Mouse (Mus musculus): Measurements from ENCODE around the gene Pdhb. TPM values are rescaled to one million over a fixed set of nuclear protein-coding genes. Genes with fewer than 3 reads are reported as not detected.

The Pdhb gene
- 227 and 232 TPM in 2 replicates for polyA plus RNA-seq (2015; fragmentation: Nextera tagmentation; extraction: Ambion mirVana)

DNA sequence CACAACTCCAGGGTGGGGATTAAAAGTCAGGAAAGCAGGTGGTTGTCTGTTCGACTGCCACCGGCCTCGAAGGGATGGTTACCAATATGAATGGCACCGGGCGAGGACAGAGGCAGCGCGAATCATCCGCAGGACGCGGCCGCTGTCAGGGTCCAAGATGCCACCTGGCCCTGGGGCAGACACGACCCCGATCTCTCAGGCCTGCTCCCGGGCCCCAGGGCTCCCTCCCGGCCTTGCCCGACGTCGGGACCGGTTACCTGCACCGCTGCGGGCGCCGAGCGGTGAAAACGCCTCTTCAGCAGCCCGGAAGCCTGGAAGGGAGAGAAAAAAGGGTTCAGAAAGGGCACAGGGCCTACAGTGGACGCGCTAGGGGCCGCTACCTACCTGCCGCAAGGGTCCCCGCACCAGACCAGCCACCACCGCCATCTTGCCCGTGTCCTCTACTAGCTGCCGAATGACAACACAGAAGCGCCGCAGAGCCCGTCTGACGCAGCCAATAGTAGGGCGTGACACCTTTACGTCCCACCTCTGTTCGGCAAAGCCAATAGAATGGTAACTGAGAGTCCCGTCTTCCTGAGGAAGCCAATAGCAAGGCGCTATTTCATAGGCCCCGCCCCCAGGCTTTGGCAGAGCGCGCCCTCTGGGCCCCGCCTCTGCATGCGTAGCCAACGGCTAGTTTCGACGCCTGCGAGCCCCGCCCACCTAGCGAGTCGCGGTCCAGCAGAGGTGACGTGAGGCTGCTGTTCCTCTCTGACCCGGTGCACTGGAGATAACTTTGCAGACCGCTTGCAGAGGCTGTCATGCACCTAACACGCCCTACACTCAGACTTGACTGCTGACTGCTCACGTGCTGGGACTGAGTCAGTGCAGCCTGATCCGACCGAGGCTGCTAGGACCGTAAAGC is at the start of gene Pdhb:
Pdhb (minus strand) TSS at position 519 of the 904 bp plus-strand sequence.
- peak; percentile 99 for DNase-seq (ENCODE audit: low spot score)

GRCm38 (mm10) chr14:8222561-8222960 is 49.7 kb upstream of the Pdhb start:
- no peak for DNase-seq (ENCODE audit: low spot score)

DNA sequence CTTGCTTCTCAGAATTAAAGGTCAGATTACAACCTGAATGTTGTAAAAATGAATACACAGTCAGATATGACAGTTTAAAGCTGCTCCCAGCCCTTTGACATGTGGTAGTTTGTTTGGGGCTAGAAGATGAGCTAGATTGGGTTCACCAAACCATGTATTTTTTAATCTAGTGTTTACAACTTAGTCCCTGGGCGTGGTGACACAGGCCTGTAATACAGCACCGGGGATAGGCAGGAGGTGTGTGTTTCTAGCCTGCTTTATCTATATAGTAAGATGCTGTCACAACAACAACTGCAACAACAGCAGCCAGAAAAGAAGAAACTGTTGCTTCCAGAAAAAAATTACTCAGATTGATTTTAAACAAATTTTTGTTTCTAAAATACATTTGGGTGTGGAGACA is 48.1 kb upstream of the Pdhb start:
- no peak for DNase-seq (ENCODE audit: low spot score)

- DNase-seq (ENCODE audit: low spot score) = no peak
Observed at GRCm38 (mm10) chr14:8220306-8220705, 47.5 kb upstream of the Pdhb start.

DNA sequence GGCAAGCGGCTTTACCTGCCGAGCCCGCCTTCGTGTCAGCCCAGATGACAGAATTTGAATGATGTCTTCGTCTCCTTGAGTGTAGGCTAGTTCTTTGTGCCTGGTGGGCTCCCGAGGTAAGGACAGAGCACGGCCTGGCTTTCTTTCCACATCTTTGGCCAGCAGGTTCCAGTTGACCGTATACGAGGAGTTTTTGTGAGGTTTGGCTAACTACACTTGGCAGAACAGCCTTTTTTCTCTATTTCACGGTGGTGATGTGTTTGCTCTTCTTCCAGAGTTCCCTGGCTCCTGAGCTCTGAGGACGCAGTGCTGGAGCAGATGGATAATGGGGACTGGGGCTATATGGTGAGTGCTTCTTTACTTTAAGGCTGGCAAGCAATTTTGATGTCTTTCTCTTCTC is 47.1 kb upstream of the Pdhb start:
- DNase-seq (ENCODE audit: low spot score) = no peak

DNA sequence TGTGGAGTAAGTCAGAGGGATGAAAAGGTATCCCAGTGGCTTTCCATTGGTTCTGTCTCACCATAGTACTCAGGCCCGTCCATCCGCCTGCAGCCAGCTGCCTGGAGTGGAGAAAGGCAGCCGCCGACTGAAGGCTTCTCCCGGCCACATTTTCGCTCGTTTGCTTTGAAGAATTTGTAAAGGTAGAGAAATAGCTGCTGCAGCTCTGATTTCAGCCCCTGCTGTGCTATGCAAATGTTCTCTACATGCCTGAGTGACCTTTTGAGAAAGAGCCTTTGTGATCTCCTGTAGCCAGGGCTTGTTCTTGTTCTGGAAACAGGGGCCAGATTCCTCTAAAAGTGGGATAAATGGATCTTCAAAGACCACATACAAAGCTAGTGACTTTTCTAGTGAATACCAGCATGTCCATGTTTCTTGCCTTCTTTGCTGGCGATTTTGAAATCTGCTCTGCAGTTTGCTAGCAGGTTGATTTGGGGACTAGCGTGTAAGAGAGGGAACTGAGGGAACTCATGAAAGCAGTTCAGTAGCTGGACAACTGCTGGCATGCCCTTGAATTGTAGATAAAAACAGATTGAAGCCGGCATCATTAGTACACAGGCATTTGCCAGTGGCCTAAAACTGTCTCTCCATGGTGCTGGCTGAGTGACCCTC is 46.0 kb upstream of the Pdhb start:
- DNase-seq (ENCODE audit: low spot score) = no peak

GRCm38 (mm10) chr14:8218238-8218637 is 45.4 kb upstream of the Pdhb start:
- DNase-seq (ENCODE audit: low spot score) = no peak

GRCm38 (mm10) chr14:8216100-8216499 is 43.3 kb upstream of the Pdhb start:
- no peak for DNase-seq (ENCODE audit: low spot score)

DNA sequence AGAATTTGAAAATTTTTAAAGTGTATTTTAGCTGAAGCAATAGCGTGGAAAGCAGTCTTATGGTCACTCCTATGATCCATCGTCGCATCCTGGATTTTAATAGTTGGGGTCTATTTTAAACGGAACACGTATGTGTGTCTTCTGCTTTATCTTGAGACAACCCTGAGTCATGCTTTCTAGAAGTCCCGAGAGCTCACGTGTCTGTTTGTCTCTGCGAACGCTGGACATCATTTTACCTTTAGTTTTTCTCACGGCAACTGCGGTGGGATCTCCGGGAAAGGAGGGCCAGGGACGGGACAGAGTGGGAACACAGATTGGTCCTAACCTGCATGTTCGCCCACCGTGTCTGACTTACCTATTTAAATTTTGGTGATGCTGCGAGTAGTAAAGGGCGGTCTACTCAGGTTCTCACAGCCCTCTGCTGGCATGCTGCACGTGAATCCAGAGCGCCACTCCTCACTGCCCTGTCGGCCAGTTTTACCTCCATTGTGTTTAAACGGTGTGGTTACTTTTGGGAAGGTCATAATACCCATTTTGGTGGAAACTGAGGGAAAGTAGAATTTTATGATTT is 42.5 kb upstream of the Pdhb start:
- DNase-seq (ENCODE audit: low spot score) = no peak

GRCm38 (mm10) chr14:8214299-8215207 is 41.7 kb upstream of the Pdhb start:
- peak; percentile 36 for DNase-seq (ENCODE audit: low spot score)

DNA sequence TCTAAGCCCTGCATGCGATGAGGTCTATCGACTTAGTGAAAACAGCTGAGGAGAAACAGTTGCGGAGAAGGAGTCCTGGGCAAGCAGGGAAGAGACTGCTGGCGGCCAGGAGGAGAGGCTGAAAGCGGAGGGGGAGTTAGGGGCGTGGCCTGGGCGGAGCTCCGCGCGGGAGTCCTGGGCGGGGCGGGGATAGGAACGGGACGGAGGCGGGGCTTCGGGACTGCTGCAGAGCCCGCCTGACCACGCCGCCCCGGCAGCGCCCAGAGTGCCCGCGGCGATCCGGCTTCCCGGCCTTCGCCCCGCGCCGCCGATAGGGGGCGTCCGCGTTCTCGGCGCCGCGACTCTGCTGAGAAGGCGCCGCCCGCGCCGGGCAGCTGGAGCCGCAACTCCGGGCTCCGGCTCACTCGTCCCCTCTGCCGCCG is 41.0 kb upstream of the Pdhb start, which contains the start of gene Kctd6:
Kctd6 (plus strand) TSS at position 338 of the 422 bp plus-strand sequence.
- DNase-seq (ENCODE audit: low spot score) = peak; percentile 95

DNA sequence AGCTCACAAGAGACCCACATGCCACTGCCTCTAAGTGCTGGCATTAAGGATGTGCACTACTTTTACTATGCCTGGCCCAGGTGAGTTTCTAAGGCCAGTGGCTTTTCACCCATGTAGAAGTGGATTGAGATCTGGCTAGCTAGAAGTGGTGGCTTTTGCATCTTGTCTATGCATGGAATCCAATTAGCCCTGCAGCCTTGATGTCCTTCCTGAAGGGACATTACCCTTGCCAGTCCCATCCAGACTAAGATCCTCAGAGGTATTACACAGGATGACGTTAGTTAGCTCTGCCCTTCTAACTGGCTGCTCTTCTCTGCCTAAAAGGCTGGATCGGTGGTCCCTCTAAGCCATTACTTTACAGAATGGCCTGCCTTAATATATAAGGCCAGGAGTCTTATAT is 40.2 kb upstream of the Pdhb start:
- DNase-seq (ENCODE audit: low spot score) = no peak

- DNase-seq (ENCODE audit: low spot score) = no peak
Observed at GRCm38 (mm10) chr14:8209896-8210295, 37.1 kb upstream of the Pdhb start.

GRCm38 (mm10) chr14:8208876-8209275 is 36.1 kb upstream of the Pdhb start:
- DNase-seq (ENCODE audit: low spot score) = no peak

DNA sequence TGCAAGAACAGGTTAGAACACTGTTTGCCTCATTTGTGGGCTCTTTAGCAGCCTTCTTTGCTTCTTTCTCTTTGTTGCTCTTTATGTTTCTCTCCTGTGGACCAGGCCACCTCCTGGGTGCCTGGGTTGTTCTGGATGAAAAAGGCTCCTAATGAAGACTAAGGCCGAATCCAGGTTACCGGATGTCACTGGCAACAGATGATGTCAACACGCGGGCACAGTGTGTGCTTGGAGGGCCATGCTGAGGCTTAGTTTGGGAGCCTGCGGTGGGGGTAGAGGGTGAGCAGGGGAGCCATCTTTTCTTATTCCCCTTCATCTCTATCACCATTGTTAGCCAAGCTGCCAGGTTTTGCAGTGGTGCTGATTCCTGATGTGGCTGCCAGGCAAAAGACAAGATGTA is 34.7 kb upstream of the Pdhb start:
- no peak for DNase-seq (ENCODE audit: low spot score)

- no peak for DNase-seq (ENCODE audit: low spot score)
Observed at GRCm38 (mm10) chr14:8207105-8207504, 34.3 kb upstream of the Pdhb start.

- DNase-seq (ENCODE audit: low spot score) = no peak
Observed at GRCm38 (mm10) chr14:8206179-8206910, 33.5 kb upstream of the Pdhb start.

- no peak for DNase-seq (ENCODE audit: low spot score)
Observed at GRCm38 (mm10) chr14:8201715-8202114, 28.9 kb upstream of the Pdhb start.

DNA sequence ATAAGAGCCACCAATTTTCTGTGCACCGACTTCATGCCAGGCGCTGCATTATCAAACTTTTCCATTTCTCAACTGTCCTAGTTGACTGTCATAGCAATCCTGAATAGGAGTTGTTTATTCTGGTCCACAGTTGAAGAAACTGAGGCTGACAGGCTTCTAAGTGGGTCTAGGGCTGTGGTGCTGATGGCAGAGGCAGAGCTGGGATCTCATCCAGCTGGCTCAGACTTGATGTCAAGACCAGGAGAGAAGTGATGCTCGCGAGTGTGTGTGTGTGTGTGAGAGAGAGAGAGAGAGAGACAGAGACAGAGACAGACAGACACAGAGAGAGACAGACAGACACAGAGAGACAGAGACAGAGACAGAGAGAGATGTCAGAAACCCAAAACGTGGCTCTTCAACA is 27.9 kb upstream of the Pdhb start:
- DNase-seq (ENCODE audit: low spot score) = no peak

DNA sequence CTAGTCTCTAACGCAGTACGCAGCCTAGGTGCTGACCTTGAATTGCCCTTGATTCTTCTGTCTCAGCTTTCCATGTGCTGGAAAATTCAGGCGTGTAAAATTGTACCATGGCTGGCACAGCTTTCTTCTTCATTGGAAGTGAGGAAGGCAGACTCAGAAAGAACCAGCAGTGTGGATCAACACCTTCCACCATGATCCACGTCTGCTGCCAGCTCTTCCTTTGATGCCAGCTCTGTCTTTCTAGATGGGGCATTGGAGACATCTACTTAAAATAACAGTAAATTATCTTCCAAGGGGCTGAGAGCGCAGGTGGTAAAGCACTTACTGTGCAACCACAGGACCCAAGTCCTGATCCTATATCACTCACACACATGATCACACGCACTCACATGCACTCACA is 19.9 kb upstream of the Pdhb start:
- no peak for DNase-seq (ENCODE audit: low spot score)

All from thymus, postnatal 0 days (tissue).